Mouse (Mus musculus) stomach, postnatal 0 days (tissue): ENCODE measurements at regions not wholly inside any gene's neighbourhood (a gene's known extent, or its start where the extent isn't known, plus 50 kb on each side); places are given as distances from the start of the nearest gene placed in this dataset. TPM values are rescaled to one million over a fixed set of nuclear protein-coding genes. Genes with fewer than 3 reads are reported as not detected.

Experiments
- ATAC-seq: fragments of 200-750 bp; cut with Nextera tagmentation; 2 replicates; pipeline ENCODE4 v1.8.0; 2017; ENCODE audit not compliant: low FRiP score, low TSS enrichment
- DNase-seq: peaks from one replicate; pipeline ENCODE4 v3.0.0-alpha.2; 2016; ENCODE audit warnings: low spot score
- H3K27ac ChIP-seq: fragments of 300-500 bp; sonication (generic); replicated peaks from 2 replicates; pipeline ENCODE4 v1.5.1; 2014; ENCODE audit warnings: mild to moderate bottlenecking, control low read depth
- H3K27me3 ChIP-seq: fragments of 300-500 bp; sonication (generic); 2 replicates; pipeline ENCODE4 v1.6.1; 2014; ENCODE audit warnings: low read length; ENCODE audit not compliant: control insufficient read depth, insufficient read depth
- H3K36me3 ChIP-seq: fragments of 300-500 bp; sonication (generic); 2 replicates; pipeline ENCODE4 v1.6.1; 2014; ENCODE audit warnings: low read length, mixed read lengths; ENCODE audit not compliant: control insufficient read depth, insufficient read depth
- H3K4me1 ChIP-seq: fragments of 300-500 bp; sonication (generic); replicated peaks from 2 replicates; pipeline ENCODE4 v1.6.1; 2014; ENCODE audit warnings: antibody characterized with exemption; ENCODE audit not compliant: control insufficient read depth, insufficient read depth
- H3K4me2 ChIP-seq: fragments of 300-500 bp; sonication (generic); replicated peaks from 2 replicates; pipeline ENCODE4 v1.6.1; 2014; ENCODE audit warnings: low read depth, mild to moderate bottlenecking, control low read depth, moderate library complexity
- H3K4me3 ChIP-seq: fragments of 300-500 bp; sonication (generic); 2 replicates; pipeline ENCODE4 v1.5.1; 2014; ENCODE audit warnings: low read depth, low read length, control low read depth
- H3K9ac ChIP-seq: fragments of 300-500 bp; sonication (generic); 2 replicates; pipeline ENCODE4 v1.6.1; 2014; ENCODE audit warnings: mild to moderate bottlenecking, low read length, control low read depth, mixed read lengths
- H3K9me3 ChIP-seq: fragments of 300-500 bp; sonication (generic); 2 replicates; pipeline ENCODE4 v1.6.1; 2016; ENCODE audit warnings: low read length; ENCODE audit not compliant: control insufficient read depth
- CTCF ChIP-seq: IDR thresholded peaks from 2 replicates; pipeline ENCODE4 v1.5.1; 2016; ENCODE audit warnings: antibody characterized with exemption, low read depth, mild to moderate bottlenecking, moderate library complexity
- EP300 ChIP-seq: optimal IDR thresholded peaks from 2 replicates; pipeline ENCODE3; 2016; ENCODE audit warnings: antibody characterized with exemption
- WGBS: fragments of 180-500 bp; shearing (Covaris S2); extraction: QIAGEN DNeasy Blood & Tissue Kit; methylation state at CpG from one replicate; pipeline ENCODE4 v1.1.7; 2014; 5-methylcytosine and 5-hydroxymethylcytosine counted together
- microRNA-seq: library from miRNA; unstranded; fragments of <30 nt; microRNA quantifications from one replicate; pipeline ENCODE4, GENCODE M21; 2016

DNA sequence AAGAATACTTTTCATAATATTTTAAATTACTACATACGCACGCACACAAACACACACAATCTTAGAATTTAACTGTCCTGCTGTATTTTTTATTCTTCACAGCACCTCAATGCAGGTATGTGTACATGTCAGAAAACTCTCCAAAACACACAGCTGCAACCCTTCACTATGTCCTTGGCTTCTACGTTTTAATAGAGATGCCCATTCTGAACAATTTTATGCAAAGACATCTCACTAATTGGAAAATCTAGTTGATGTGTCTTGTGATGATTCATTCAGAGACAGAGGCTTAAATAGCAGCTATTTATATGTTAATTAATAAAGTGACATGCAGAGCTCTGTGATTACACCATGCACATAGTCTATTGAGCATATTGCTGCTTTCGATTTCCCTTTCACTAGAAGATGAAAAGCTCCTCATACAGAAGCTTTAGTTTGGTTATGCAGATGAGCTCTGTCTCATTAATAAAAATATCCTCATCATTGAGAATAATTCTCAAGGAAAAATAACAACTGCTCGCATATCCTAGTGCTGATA, 525.4 kb downstream of the Slco4c1 start:
- no peak overlapping the region for H3K9ac ChIP-seq
- WGBS = 81% methylated on average over 5 of the region's 5 CpGs

DNA sequence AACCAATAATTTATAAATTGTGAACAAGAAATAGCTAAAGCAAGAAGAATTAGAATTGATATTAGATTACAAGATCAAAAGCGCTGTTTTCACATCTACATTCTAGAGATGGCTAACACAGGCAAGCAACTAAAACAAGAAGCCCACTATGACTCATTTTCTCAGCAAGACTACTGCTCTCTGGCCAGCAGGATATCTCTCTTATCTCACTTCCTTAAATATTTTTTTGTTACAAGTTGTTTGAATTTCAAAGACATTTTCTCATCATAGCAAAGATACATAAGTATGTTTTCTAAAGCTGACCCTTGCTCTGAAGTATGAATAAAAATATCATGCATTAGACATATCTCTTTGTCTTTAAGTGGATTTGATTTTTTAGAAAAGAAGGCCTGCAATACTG, 556.2 kb downstream of the Slco4c1 start:
- 88% methylated on average over 1 of the region's 1 CpGs for WGBS

More for the DNA sequence above, 525.4 kb downstream of the Slco4c1 start:
- no peak for DNase-seq
- no peak for TF ChIP-seq CTCF
- no peak for TF ChIP-seq EP300
- Histone ChIP-seq H3K4me2 (no peak overlapping the region), H3K4me3 (no peak overlapping the region), H3K27me3 (no peaks in the 10 kb centered on the region), H3K27ac (no peak overlapping the region), H3K4me1 (no peaks in the 10 kb centered on the region), H3K36me3 (no peaks in the 10 kb centered on the region), H3K9me3 (no peaks in the 10 kb centered on the region)
- no peak for ATAC-seq

DNA sequence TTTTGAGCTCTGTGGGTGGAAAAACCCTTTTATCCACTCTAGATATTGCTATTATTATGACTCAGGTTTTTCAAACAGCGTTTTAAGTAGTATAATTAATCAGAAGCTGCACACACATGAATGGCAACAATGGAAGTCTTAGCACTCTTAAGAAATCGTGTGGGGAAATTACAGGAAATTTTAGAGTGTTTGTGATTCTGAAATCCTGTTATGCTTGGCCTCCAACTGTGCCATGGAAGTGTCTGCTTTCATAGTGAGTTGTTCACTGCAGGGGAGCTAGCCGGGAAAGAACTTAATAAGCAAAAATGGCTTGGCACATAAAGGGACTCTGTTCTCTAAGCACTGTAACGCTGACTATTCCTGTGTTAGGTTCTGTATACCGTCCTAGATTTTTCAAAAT, 570.7 kb downstream of the Slco4c1 start:
- Histone ChIP-seq H3K27me3 (no peaks in the 10 kb centered on the region), H3K4me3 (no peak overlapping the region), H3K36me3 (no peaks in the 10 kb centered on the region), H3K4me2 (no peak overlapping the region), H3K9me3 (no peaks in the 10 kb centered on the region), H3K4me1 (no peaks in the 10 kb centered on the region), H3K9ac (no peak overlapping the region), H3K27ac (no peak overlapping the region)
- 50% methylated on average over 5 of the region's 5 CpGs for WGBS
- TF ChIP-seq CTCF = no peak
- no peak for TF ChIP-seq EP300
- DNase-seq = no peak
- ATAC-seq = no peak

More for the DNA sequence above, 556.2 kb downstream of the Slco4c1 start:
- Histone ChIP-seq H3K4me2 (no peak overlapping the region), H3K27ac (no peak overlapping the region), H3K27me3 (no peaks in the 10 kb centered on the region), H3K4me1 (no peaks in the 10 kb centered on the region), H3K36me3 (no peaks in the 10 kb centered on the region), H3K9ac (no peak overlapping the region), H3K4me3 (no peak overlapping the region), H3K9me3 (no peaks in the 10 kb centered on the region)
- ATAC-seq = no peak
- no peak for DNase-seq
- TF ChIP-seq CTCF (no peak), EP300 (no peak)

DNA sequence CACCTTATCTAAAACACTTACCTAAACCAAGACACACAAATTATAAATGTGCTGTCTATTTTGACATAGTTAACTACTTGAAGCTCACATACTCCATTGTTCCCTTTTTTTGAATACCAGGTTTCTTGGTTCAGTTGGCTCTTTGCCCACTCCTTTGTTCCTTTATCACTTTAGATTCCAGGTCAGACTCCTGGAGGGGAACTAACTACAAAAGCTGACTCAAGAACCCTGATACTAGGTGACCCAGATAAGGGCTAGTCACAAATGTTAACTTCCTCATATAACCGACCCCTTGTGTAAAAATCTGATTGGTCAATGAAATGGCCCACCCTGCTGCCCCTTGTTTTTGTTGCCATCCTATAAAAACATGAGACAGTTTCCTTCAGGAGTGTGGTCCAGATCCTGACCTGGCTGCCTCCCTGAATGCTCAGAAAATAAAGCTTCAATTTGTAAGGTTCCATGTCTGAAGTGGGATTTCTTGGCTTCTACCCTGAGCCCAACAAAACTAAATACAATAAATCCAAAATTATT, 593.9 kb downstream of the Slco4c1 start:
- H3K27me3 ChIP-seq = no peaks in the 10 kb centered on the region
- H3K9me3 ChIP-seq = no peaks in the 10 kb centered on the region
- 50% methylated on average over 1 of the region's 1 CpGs for WGBS
- no peaks in the 10 kb centered on the region for H3K4me1 ChIP-seq
- no peak overlapping the region for H3K4me3 ChIP-seq
- no peak overlapping the region for H3K9ac ChIP-seq
- no peak overlapping the region for H3K27ac ChIP-seq
- no peak for DNase-seq
- no peaks in the 10 kb centered on the region for H3K36me3 ChIP-seq
- ATAC-seq = no peak
- H3K4me2 ChIP-seq = no peak overlapping the region
- TF ChIP-seq EP300 (no peak), CTCF (no peak)

DNA sequence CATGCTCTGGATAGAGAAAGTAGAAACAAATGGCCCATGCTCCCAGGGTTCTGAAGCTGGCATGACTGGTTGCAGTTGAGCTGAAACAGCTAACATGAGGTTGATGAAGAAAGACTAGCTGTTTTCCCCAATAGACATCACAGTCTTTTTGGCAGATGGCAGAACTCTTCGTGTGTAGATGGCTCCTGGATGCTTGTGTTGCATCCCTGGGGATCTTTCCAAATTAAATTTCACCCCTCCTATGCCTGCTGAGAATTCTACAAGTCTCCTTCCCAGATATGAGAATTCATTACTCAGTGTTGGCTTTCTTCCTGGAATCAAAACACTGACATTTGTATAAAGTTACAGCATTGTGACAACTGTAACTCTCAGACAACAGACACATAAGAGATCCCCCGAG, 595.3 kb downstream of the Slco4c1 start:
- Histone ChIP-seq H3K36me3 (no peaks in the 10 kb centered on the region), H3K4me3 (no peak overlapping the region), H3K4me2 (no peak overlapping the region), H3K4me1 (no peaks in the 10 kb centered on the region), H3K27me3 (no peaks in the 10 kb centered on the region), H3K9me3 (no peaks in the 10 kb centered on the region), H3K27ac (no peak overlapping the region), H3K9ac (no peak overlapping the region)
- TF ChIP-seq CTCF (no peak), EP300 (no peak)
- DNase-seq (no peak), ATAC-seq (no peak)
- 57% methylated on average over 2 of the region's 2 CpGs for WGBS

Small RNA genes lying in the stretch of these regions (microRNA-seq; reads per million reads assigned to microRNA genes)
- not detected for gene Gm22917
